Mouse (Mus musculus) ovary, postnatal 36 days (tissue): ENCODE measurements around the gene Gm11639.

Experiments used
- DNase-seq: peaks from one replicate; pipeline ENCODE4 v3.0.0; 2022; ENCODE audit warnings: low spot score, mixed read lengths

The Gm11639 gene

GRCm38 (mm10) chr11:104685548-104685947 lies at the start of gene Gm11639:
Gene Gm11639, plus strand, starts transcription at chr11:104685707.
- DNase-seq, result no peak

DNA sequence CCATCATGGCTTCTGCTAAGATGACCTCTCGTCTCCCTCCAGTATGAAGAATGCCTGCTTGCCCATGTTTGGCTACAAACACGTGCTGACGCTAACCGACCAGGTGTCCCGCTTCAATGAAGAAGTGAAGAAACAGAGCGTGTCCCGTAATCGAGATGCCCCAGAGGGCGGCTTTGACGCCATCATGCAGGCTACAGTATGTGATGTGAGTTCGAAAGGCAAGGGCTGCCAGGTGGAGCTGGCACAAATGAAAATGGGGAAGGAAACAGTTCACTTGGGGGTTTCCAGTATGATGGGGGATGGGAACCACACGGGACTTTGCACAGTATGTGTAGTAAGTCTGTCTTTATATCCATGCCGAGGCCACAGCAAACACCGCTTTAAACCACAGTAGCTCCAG lies 48.5 kb upstream of the Gm11639 start:
- no peak for DNase-seq

DNA sequence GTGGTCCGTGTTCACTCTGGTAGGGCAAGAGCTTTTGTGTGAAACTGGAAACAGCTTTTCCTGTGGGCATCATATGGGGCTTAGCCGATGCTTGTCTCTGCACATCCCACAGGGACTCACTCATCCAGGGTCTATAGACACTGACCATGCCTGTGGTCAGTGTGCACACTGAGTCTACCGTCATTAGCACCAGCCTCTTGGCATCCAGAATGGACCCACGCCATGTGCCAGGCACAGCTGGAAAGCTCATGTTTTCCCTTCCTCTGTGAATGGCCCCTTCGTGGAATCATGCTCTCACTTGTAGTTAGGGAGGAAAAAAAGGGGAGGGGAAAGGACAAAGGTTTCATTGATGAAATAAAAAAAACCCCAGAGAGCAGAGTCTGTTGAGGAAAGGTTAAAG lies 47.5 kb upstream of the Gm11639 start:
- DNase-seq, result no peak

DNA sequence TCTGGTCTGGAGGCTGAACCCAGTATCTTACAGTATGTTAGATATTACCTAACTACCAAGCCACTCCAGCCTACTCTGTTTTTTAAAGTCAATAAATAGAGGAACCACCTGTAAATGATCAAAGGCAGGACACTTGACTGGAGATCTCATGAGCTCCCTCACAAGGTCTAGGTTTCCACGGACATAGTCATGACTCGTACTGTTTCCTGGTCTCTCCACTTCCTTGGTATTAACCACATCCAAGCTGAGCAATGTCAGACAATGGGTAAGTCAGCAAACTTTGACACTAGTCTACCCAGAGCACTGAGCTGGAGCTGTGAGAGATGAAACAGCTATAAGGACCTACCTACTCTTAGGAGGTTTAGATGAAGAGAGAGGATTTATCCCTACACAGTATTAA lies 46.6 kb upstream of the Gm11639 start:
- DNase-seq, result no peak

GRCm38 (mm10) chr11:104639634-104640033 lies 45.9 kb upstream of the Gm11639 start:
- no peak for DNase-seq

DNA sequence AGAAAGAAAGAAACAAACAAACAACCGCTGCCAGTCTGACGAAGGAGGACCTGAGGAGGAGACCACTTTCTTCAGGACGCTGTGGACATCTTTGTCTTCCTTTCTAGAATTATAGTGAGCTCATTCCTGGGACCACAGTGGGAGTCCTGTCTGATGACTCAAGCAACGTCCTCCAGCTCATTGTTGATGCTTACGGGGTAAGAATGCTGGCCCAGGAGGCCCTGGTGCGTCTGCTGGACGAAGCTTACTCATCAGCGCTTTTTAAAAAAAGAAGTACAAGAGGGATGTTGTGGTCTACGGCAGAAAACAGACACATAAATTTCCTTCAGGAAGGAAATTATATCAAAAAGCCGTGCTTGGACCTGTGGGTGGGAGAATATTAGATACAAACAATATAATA lies 44.6 kb upstream of the Gm11639 start:
- DNase-seq, result no peak

- DNase-seq, result no peak
Measured at GRCm38 (mm10) chr11:104643236-104643635, 42.3 kb upstream of the Gm11639 start.

DNA sequence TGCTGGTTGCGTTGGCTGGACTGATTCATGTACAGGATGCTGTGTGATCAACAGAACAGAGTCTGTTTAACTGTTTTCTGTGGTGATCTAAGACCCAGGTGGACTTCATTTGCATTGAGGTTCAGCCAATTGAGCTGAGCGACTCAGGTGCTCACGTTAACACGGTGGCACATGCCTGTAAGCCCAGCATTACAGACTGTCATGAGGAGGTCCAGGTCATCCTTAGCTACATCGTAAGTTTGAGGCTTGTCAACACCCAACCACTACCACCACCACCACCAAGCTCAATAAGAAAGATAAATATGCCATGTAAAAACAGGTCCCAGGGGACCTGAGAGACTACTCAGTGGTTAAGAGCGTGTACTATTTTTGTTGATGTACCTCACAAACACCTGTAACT lies 40.1 kb upstream of the Gm11639 start:
- no peak for DNase-seq

DNA sequence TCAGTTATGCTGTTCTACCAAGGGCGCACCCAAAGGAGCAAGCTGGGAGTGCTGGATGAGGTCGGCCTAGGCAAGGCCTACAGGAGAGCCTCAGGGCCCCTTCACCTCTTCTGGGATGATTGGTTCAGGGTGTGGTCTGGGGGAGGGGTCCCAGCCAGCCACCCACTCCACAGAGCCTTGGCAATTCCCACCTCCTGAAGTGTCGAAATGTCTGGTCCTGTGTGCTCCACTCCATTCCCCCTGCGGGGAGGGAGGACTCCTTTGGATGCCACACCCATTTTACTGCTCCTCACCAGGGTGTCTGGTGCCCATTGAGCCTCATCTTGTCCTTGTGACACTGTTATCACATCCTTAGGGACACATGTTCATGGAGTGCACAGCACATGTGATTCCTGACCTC lies 39.3 kb upstream of the Gm11639 start:
- DNase-seq, result no peak

GRCm38 (mm10) chr11:104646611-104647010 lies 38.9 kb upstream of the Gm11639 start:
- no peak for DNase-seq

- DNase-seq, result no peak
Measured at GRCm38 (mm10) chr11:104647188-104647867, 38.2 kb upstream of the Gm11639 start.

GRCm38 (mm10) chr11:104648571-104648970 lies 36.9 kb upstream of the Gm11639 start:
- DNase-seq, result no peak

GRCm38 (mm10) chr11:104660599-104660998 lies 24.9 kb upstream of the Gm11639 start:
- DNase-seq, result no peak

- no peak for DNase-seq
Measured at GRCm38 (mm10) chr11:104661106-104661505, 24.4 kb upstream of the Gm11639 start.

DNA sequence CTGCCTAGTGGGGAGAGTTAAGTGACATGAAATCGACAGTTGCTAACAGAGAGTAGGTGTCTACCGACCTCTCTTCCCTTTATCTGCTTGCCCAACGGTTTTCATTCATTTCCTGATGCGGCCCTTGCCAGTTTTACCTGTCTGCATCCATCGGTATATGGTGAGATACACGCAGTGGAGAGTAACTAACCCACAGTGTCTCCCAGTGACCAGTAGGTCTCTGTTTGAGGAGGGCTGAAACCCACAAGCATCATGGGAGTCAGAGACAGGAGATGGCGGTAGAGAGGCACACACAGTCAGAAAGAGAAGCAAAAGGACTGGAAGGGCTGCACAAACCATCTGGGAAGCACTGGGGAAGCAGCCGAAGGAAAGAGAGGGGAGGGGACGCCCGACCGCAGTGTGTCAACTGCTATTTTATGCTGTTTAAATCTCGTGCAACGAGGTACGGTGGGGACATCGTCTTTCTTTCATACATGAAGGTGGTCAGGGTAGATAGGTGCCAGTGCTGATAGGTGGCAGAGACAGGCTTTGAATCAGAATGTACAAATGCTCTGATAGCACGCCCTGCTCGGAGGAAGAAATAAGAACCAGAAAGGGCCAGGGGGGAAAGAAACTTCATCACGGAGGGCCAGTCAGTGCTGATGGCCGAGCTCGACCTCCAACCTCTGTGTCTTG lies 23.8 kb upstream of the Gm11639 start:
- no peak for DNase-seq

DNA sequence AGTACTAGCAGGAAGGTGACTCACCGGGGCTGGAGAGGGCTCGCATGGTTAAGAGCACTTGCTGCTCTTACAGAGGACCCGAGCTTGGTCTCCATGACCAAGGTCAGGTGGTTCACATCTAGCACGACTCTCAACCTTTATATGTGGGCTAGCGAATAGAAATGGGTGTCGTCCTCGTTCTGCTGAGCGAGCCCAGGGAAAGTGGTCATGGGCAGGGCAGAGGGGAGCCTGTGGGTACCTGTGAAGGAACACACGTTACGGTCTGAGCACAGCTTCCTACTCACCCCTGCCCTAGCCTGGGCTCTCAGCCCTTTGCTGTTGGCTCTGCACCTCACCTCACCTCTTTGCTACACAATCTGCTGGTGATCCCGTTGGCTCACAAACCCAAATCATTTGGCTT lies 22.9 kb upstream of the Gm11639 start:
- DNase-seq, result no peak

DNA sequence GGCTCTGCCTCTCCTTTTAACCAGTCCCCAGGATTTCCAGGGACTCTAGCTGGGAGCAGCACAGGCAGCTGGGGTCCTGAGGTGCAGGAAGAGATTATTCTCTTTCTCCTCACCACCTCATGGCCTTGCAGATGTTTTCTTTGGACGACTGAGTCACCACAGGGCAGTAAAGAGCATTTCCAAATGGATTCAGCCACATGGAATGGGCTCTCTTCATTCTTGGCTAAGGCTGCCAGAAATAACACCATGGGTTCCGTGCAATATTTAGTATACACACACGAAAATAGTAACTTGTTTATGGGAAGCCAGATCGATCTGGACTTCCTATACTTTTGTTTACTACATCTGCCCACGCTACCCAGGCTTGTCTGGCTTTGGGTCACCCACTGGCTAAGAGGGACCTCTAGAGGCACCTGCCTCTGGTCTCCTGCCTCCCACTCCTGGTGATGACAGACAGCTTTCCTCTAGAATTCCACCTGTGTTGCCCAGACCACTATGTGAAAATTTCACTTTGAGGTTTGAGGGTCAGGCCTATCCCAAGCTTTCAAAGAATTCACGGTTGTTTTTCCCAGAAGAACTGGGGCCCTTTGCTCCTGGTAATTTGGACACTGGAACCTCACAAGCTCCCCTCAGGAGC lies 22.1 kb upstream of the Gm11639 start:
- no peak for DNase-seq

DNA sequence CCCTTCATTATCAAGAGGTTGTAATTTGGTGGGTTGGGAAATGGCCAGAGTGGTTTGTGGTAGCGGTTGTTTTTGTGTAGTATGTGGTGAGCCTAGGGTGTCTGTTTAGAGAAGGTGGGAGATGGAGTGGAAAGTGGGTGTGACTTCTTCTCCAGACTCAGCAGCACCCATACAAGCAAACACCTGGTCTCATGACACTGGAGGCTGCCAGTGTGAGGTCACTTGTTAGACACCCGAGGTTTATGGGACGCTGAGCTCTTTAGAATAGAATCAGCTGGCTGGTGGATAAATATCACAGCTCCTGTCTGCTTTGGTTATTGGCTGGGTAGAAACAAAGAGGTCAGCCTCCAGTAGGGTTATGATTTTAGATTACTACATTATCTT lies 21.6 kb upstream of the Gm11639 start:
- DNase-seq, result no peak

- DNase-seq, result no peak
Measured at GRCm38 (mm10) chr11:104664441-104664840, 21.1 kb upstream of the Gm11639 start.

DNA sequence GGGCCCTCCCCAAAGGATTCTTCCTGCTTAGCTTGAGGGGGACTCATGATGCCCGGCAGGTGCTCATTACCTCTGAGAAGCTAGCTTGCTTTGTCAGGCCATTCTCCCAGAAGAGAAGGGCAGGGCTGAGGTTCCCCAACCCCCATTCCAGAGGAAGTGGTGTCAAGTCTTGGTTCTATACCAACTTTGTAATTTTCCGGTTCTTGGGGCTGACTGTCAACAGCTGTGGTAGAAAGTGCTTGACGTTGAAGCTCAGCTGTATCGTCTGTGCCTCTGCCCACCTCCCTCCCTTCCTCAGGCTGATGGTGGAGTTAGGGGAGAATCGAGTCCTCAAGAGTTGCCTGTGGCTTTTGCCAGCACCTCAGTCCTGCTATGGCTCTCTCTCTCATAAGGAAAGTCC lies 18.1 kb upstream of the Gm11639 start:
- no peak for DNase-seq

- DNase-seq, result no peak
Measured at GRCm38 (mm10) chr11:104673412-104673811, 12.1 kb upstream of the Gm11639 start.

DNA sequence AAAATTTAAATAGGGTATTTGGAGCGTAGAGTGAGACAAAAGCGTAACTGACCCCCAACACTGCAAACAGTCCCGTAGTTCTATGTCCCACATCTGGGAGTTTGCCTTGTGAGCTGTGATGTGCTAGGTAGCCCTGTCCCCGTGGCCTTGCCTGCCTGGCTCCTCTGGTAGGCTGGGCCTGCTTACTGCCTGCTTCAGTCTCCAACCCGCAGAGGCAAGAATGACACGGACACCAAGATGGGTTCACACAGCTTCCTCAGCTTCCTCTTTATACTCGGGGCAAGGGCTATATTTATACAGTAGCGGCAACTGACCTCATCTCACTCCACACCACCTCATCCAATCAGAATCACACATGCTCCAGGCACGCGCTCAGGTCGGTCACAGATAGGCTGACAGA lies 10.7 kb upstream of the Gm11639 start:
- no peak for DNase-seq

GRCm38 (mm10) chr11:104693235-104693634 lies 7.7 kb downstream of the Gm11639 start:
- no peak for DNase-seq

DNA sequence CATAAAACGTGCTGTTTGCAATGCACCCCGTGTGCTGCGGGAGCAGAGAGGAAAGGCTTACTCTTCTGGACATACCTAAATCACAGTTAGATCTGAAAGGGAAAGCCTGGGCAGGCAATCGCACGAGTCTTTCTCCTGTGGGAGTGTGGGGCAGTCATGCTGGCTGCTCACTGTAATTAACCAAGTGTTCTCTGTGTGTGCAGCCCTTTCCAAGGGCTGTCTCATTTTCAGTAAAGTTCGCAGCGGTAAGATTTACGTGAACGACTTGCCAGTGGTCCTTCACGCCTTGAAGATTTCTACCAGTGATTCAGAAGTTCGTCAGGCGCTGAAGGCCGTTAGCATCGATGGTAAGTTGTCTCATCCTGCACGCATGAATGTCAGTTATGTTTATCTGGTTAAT lies 18.6 kb downstream of the Gm11639 start:
- no peak for DNase-seq
